Mouse (Mus musculus) frontal cortex, postnatal 10 days (tissue): ENCODE data around the gene Ccdc62.

Experiments used
- DNase-seq, 2 experiments: peaks; one replicate each; pipeline ENCODE4 v3.0.0; 2022; ENCODE audit warnings: low spot score in 2 of 2, mixed read lengths in 1 of 2

Gene Ccdc62

GRCm38 (mm10) chr5:123979980-123980369 lies 49.5 kb downstream of the Ccdc62 start:
- DNase-seq, result no peak

GRCm38 (mm10) chr5:123980521-123981249 lies 50.2 kb downstream of the Ccdc62 start:
- DNase-seq, result no peak

- no peak for DNase-seq
Observed at GRCm38 (mm10) chr5:123981250-123981554, 50.7 kb downstream of the Ccdc62 start.

- DNase-seq, result no peak
Observed at GRCm38 (mm10) chr5:123982838-123983237, 52.4 kb downstream of the Ccdc62 start.

GRCm38 (mm10) chr5:123985434-123985833 lies 55.0 kb downstream of the Ccdc62 start:
- DNase-seq, result no peak

GRCm38 (mm10) chr5:123986925-123987324 lies 56.4 kb downstream of the Ccdc62 start:
- no peak for DNase-seq

- no peak for DNase-seq
Observed at GRCm38 (mm10) chr5:123987511-123987910, 57.0 kb downstream of the Ccdc62 start.

GRCm38 (mm10) chr5:123989941-123990885 lies 59.7 kb downstream of the Ccdc62 start:
- DNase-seq, result no peak

- DNase-seq, result no peak
Observed at GRCm38 (mm10) chr5:123991321-123991720, 60.8 kb downstream of the Ccdc62 start.

- no peak for DNase-seq
Observed at GRCm38 (mm10) chr5:123992193-123992637, 61.7 kb downstream of the Ccdc62 start.

- peak in 1 of 2 experiments; percentile 83 for DNase-seq
Observed at GRCm38 (mm10) chr5:123992794-123993193, 62.3 kb downstream of the Ccdc62 start.

GRCm38 (mm10) chr5:123993263-123994036 lies 63.0 kb downstream of the Ccdc62 start:
- DNase-seq, result peak; percentile 75 to 80

- DNase-seq, result no peak
Observed at GRCm38 (mm10) chr5:123994468-123994867, 64.0 kb downstream of the Ccdc62 start.

GRCm38 (mm10) chr5:123995388-123995787 lies 64.9 kb downstream of the Ccdc62 start:
- no peak for DNase-seq

- no peak for DNase-seq
Observed at GRCm38 (mm10) chr5:123996194-123996593, 65.7 kb downstream of the Ccdc62 start.

- DNase-seq, result no peak
Observed at GRCm38 (mm10) chr5:123996695-123997094, 66.2 kb downstream of the Ccdc62 start.

- no peak for DNase-seq
Observed at GRCm38 (mm10) chr5:123997211-123997751, 66.8 kb downstream of the Ccdc62 start.

GRCm38 (mm10) chr5:123997811-123998210 lies 67.3 kb downstream of the Ccdc62 start:
- DNase-seq, result no peak

- no peak for DNase-seq
Observed at GRCm38 (mm10) chr5:123998370-123998769, 67.9 kb downstream of the Ccdc62 start.

GRCm38 (mm10) chr5:124000824-124001223 lies 70.3 kb downstream of the Ccdc62 start:
- peak; percentile 79 to 88 for DNase-seq

GRCm38 (mm10) chr5:124001274-124001673 lies 70.8 kb downstream of the Ccdc62 start:
- DNase-seq, result no peak

- peak in 1 of 2 experiments; percentile 70 for DNase-seq
Observed at GRCm38 (mm10) chr5:124002876-124003275, 72.4 kb downstream of the Ccdc62 start.
